Mouse (Mus musculus) hindbrain, embryonic 11.5 days (tissue): Measurements from ENCODE around the gene Stx1a. TPM values are rescaled to one million over a fixed set of nuclear protein-coding genes. Genes with fewer than 3 reads are reported as not detected.
"Not testable (repeated sequence)": the region's sequence is repeated elsewhere in the genome, so short reads cannot be mapped to it uniquely, and the experiment has no call there.

Experiments used
- ATAC-seq: fragments of 200-750 bp; cut with Nextera tagmentation; 2 replicates; pipeline ENCODE4 v1.8.0; 2017; ENCODE audit warnings: mild to moderate bottlenecking, moderate TSS enrichment, moderate library complexity; ENCODE audit not compliant: low FRiP score
- DNase-seq: peaks from one replicate; pipeline ENCODE4 v3.0.0-alpha.2; 2015; ENCODE audit warnings: low spot score
- H3K27ac ChIP-seq: fragments of 300-500 bp; sonication (generic); 2 replicates; pipeline ENCODE4 v1.5.1; 2014; ENCODE audit warnings: mild to moderate bottlenecking, low read depth, low read length
- H3K27me3 ChIP-seq: fragments of 300-500 bp; sonication (generic); 2 replicates; pipeline ENCODE4 v1.6.1; 2014; ENCODE audit warnings: mild to moderate bottlenecking, low read length, moderate library complexity, mixed read lengths; ENCODE audit not compliant: control insufficient read depth, insufficient read depth
- H3K36me3 ChIP-seq: fragments of 300-500 bp; sonication (generic); 2 replicates; pipeline ENCODE4 v1.6.1; 2014; ENCODE audit warnings: mild to moderate bottlenecking, low read length, moderate library complexity, mixed read lengths; ENCODE audit not compliant: control insufficient read depth, insufficient read depth
- H3K4me1 ChIP-seq: fragments of 300-500 bp; sonication (generic); replicated peaks from 2 replicates; pipeline ENCODE4 v1.6.1; 2014; ENCODE audit warnings: low read length, mixed read lengths; ENCODE audit not compliant: control insufficient read depth, insufficient read depth
- H3K4me2 ChIP-seq: fragments of 300-500 bp; sonication (generic); replicated peaks from 2 replicates; pipeline ENCODE4 v1.6.1; 2014; ENCODE audit warnings: mild to moderate bottlenecking, low read depth, low read length
- H3K4me3 ChIP-seq: fragments of 300-500 bp; sonication (generic); 2 replicates; pipeline ENCODE4 v1.5.1; 2014; ENCODE audit warnings: low read depth, low read length
- H3K9ac ChIP-seq: fragments of 300-500 bp; sonication (generic); 2 replicates; pipeline ENCODE4 v1.6.1; 2014; ENCODE audit warnings: low read depth, low read length
- H3K9me3 ChIP-seq: fragments of 300-500 bp; sonication (generic); 2 replicates; pipeline ENCODE4 v1.6.1; 2016; ENCODE audit warnings: low read length; ENCODE audit not compliant: control insufficient read depth
- WGBS: fragments of 180-500 bp; shearing (Covaris S2); extraction: QIAGEN DNeasy Blood & Tissue Kit; methylation state at CpG from one replicate; pipeline ENCODE4 v1.1.7; 2014; 5-methylcytosine and 5-hydroxymethylcytosine counted together
- polyA plus RNA-seq: library from polyadenylated mRNA; unstranded; fragments of >200 nt; fragmentation: Nextera tagmentation; extraction: Ambion mirVana; gene quantifications from 2 replicates; pipeline ENCODE4 v1.2.1, GENCODE M21; 2014

Gene Stx1a
- polyA plus RNA-seq, 1 experiment from 2014 or later, result 21.8 TPM

DNA sequence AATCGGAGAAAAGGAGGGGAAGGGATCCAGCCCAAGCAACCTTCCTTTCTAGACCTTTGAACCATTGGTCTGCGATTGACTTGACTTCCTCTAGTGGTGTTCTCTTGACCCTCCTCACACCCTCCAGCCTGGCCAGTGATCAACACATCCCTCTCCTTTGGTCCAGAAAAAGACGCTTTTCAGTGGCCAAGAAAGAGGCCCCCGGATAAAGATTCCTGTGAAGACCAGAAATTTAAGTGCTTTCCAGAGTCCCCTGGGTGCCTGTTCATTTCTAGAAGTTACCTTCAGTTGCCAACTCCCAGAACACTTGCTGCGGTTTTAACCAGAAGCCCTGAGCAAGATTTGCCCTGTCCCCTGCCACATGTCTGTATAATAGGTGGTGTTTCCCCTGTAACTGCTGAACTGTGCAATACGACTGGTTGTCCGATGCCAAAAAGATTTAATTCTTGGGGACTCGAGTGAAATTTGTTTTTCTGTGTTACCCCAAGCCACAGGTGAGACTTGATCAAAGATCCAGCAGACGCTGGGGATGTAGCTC, 41.7 kb downstream of the Stx1a start, which contains the start of gene Bud23:
Bud23 (minus strand) TSS at position 51 of the 538 bp plus-strand sequence.
- H3K27ac ChIP-seq, ATAC-seq, DNase-seq, H3K36me3 ChIP-seq, H3K27me3 ChIP-seq, H3K9me3 ChIP-seq, H3K4me1 ChIP-seq: not testable (repeated sequence)
- Histone ChIP-seq H3K4me3 (peak within 1 kb of the TSS; percentile 85), H3K4me2 (peak within 1 kb of the TSS; percentile 91), H3K9ac (peak within 1 kb of the TSS; percentile 87)
- WGBS, result 77% methylated on average over 9 of the region's 9 CpGs

DNA sequence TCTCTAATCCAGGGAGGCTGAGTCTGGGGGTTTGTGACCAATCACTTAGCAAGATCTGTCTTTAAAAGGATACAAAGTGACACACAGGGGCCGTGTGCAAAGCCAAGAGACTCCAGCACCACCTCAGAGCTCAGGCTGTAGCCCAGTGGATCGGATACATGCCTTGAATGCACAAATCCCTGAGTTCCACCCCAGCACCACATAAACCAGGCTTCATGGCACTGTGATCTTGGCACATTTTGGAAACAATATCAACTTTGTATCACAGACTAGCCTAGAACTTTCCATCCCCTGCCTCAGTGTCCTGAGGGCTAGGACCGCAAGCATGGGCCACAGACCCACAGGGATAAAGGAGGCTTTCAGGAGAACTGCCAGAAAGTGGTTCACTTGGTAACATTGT, 42.7 kb downstream of the Stx1a start:
- H3K9ac ChIP-seq, result no peak overlapping the region
- DNase-seq, result no peak
- no peaks in the 10 kb centered on the region for H3K9me3 ChIP-seq
- no peaks in the 10 kb centered on the region for H3K4me1 ChIP-seq
- H3K36me3 ChIP-seq, result no peaks in the 10 kb centered on the region
- ATAC-seq, result no peak
- H3K27ac ChIP-seq, result no peak overlapping the region
- 96% methylated on average over 3 of the region's 3 CpGs for WGBS
- no peaks in the 10 kb centered on the region for H3K27me3 ChIP-seq
- H3K4me2 ChIP-seq, result no peak overlapping the region
- no peak overlapping the region for H3K4me3 ChIP-seq

DNA sequence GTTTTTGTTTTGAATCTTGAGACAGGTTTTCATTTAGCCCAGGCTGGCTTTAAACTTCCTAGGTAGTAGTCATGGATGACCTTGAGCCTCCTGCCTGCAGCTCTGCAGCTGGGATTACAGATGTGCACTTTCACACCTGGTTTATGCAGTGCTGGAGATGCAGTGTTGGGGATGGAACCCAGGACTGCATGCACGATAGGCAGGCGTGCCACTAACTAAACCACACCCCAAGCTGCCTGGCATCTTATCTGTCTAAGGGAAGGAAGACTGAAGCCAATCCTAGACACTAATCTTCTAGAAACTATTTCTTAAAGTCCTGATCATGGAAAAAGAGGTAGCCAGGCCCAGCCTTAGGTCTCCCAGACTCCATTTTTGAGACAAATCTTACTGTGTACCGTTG, 47.2 kb downstream of the Stx1a start:
- H3K4me3 ChIP-seq, result no peak overlapping the region

GRCm38 (mm10) chr5:135072061-135072460, 48.8 kb downstream of the Stx1a start:
- H3K27ac ChIP-seq, result no peak overlapping the region
- no peaks in the 10 kb centered on the region for H3K27me3 ChIP-seq
- H3K9ac ChIP-seq, result no peak overlapping the region
- ATAC-seq (no peak), DNase-seq (no peak)
- WGBS, result 97% methylated on average over 2 of the region's 2 CpGs
- H3K36me3 ChIP-seq, result no peaks in the 10 kb centered on the region
- no peak overlapping the region for H3K4me2 ChIP-seq
- no peak overlapping the region for H3K4me3 ChIP-seq
- H3K9me3 ChIP-seq, result no peaks in the 10 kb centered on the region
- peaks cover 4% of the 10 kb centered on the region for H3K4me1 ChIP-seq

More for the DNA sequence above, 47.2 kb downstream of the Stx1a start:
- H3K4me2 ChIP-seq, result no peak overlapping the region
- ATAC-seq (no peak), DNase-seq (no peak)
- H3K9ac ChIP-seq, result no peak overlapping the region
- no peak overlapping the region for H3K27ac ChIP-seq
- no peaks in the 10 kb centered on the region for H3K9me3 ChIP-seq
- no peaks in the 10 kb centered on the region for H3K27me3 ChIP-seq
- 91% methylated on average over 3 of the region's 3 CpGs for WGBS
- peaks cover 4% of the 10 kb centered on the region for H3K4me1 ChIP-seq
- no peaks in the 10 kb centered on the region for H3K36me3 ChIP-seq

DNA sequence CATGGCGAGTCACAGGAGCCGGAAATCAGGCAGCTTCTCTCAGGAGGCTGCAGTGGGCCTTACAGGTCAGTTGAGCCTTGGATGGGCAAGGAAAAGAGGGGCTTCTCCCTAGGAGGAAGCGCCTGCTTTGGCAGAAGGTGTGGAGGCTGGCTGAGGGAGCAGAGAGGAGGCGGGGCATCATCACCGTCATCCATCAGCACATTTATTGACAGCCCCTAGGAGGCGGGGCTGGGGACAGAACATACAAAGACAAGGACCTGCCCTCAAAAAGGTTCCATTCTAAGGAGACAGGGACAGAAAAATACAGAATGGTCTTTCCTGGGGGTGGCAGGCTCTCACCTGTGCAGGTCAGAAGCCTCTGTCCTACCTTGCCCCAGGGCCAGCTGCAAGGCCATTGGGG, 49.4 kb downstream of the Stx1a start:
- no peak for ATAC-seq
- WGBS, result 52% methylated on average over 6 of the region's 6 CpGs

GRCm38 (mm10) chr5:135073349-135074150, 50.3 kb downstream of the Stx1a start:
- no peaks in the 10 kb centered on the region for H3K9me3 ChIP-seq
- peaks cover 4% of the 10 kb centered on the region for H3K4me1 ChIP-seq
- 20% methylated on average over 22 of the region's 26 CpGs for WGBS
- no peaks in the 10 kb centered on the region for H3K36me3 ChIP-seq
- 0 out of 2 replicates have a peak overlapping the region, but pooled peaks have one; percentile 7 for H3K4me2 ChIP-seq
- H3K27me3 ChIP-seq, result no peaks in the 10 kb centered on the region
- H3K27ac ChIP-seq, result peak overlapping the region; percentile 36; the same call in 1 of the 2 replicates
- no peak for DNase-seq
- ATAC-seq, result no peak
- no peak overlapping the region for H3K4me3 ChIP-seq
- H3K9ac ChIP-seq, result peak overlapping the region; percentile 27; the same call in 1 of the 2 replicates

More for the DNA sequence above, 49.4 kb downstream of the Stx1a start:
- Histone ChIP-seq H3K4me3 (no peak overlapping the region), H3K27ac (no peak overlapping the region), H3K4me1 (peaks cover 4% of the 10 kb centered on the region), H3K9ac (no peak overlapping the region), H3K36me3 (no peaks in the 10 kb centered on the region), H3K27me3 (no peaks in the 10 kb centered on the region), H3K4me2 (no peak overlapping the region), H3K9me3 (no peaks in the 10 kb centered on the region)
- DNase-seq, result no peak

GRCm38 (mm10) chr5:135075655-135076054, 52.4 kb downstream of the Stx1a start:
- DNase-seq (no peak), ATAC-seq (no peak)
- Histone ChIP-seq H3K4me3 (no peak overlapping the region), H3K27ac (no peak overlapping the region), H3K4me2 (no peak overlapping the region), H3K9ac (no peak overlapping the region), H3K36me3 (no peaks in the 10 kb centered on the region), H3K4me1 (peaks cover 4% of the 10 kb centered on the region), H3K9me3 (no peaks in the 10 kb centered on the region), H3K27me3 (no peaks in the 10 kb centered on the region)
- 66% methylated on average over 4 of the region's 4 CpGs for WGBS

GRCm38 (mm10) chr5:135076368-135076767, 53.1 kb downstream of the Stx1a start:
- Histone ChIP-seq H3K27ac (no peak overlapping the region), H3K27me3 (no peaks in the 10 kb centered on the region), H3K4me3 (peak overlapping the region; percentile 4; the same call in 1 of the 2 replicates), H3K4me2 (peak overlapping the region; percentile 78), H3K9me3 (no peaks in the 10 kb centered on the region), H3K36me3 (no peaks in the 10 kb centered on the region), H3K4me1 (peaks cover 4% of the 10 kb centered on the region), H3K9ac (peak overlapping the region; percentile 99)
- DNase-seq (no peak), ATAC-seq (no peak)
- 91% methylated on average over 14 of the region's 14 CpGs for WGBS
